Mouse (Mus musculus) stomach, embryonic 15.5 days (tissue): ENCODE measurements around the gene Arpc4. TPM values are rescaled to one million over a fixed set of nuclear protein-coding genes. Genes with fewer than 3 reads are reported as not detected.

Source experiments
- ATAC-seq: fragments of 200-750 bp; cut with Nextera tagmentation; 2 replicates; pipeline ENCODE4 v1.8.0; 2017; ENCODE audit warnings: low read depth, moderate number of reproducible peaks, moderate TSS enrichment; ENCODE audit not compliant: insufficient read depth, low FRiP score
- H3K27ac ChIP-seq: fragments of 300-500 bp; sonication (generic); 2 replicates; pipeline ENCODE4 v1.5.1; 2015; ENCODE audit warnings: mild to moderate bottlenecking, inconsistent platforms
- H3K27me3 ChIP-seq: fragments of 300-500 bp; sonication (generic); replicated peaks from 2 replicates; pipeline ENCODE4 v1.6.1; 2015; ENCODE audit warnings: inconsistent platforms
- H3K36me3 ChIP-seq: fragments of 300-500 bp; sonication (generic); 2 replicates; pipeline ENCODE4 v1.6.1; 2015; ENCODE audit warnings: inconsistent platforms
- H3K4me1 ChIP-seq: fragments of 300-500 bp; sonication (generic); 2 replicates; pipeline ENCODE4 v1.6.1; 2015; ENCODE audit warnings: inconsistent platforms
- H3K4me2 ChIP-seq: fragments of 300-500 bp; sonication (generic); 2 replicates; pipeline ENCODE4 v1.6.1; 2015; ENCODE audit warnings: mild to moderate bottlenecking, inconsistent platforms
- H3K4me3 ChIP-seq: fragments of 300-500 bp; sonication (generic); replicated peaks from 2 replicates; pipeline ENCODE4 v1.5.1; 2015; ENCODE audit warnings: inconsistent platforms
- H3K9ac ChIP-seq: fragments of 300-500 bp; sonication (generic); 2 replicates; pipeline ENCODE4 v1.6.1; 2015; ENCODE audit warnings: inconsistent platforms
- H3K9me3 ChIP-seq: fragments of 300-500 bp; sonication (generic); 2 replicates; pipeline ENCODE4 v1.6.1; 2016; ENCODE audit warnings: inconsistent platforms
- WGBS: fragments of 180-500 bp; shearing (Covaris S2); methylation state at CpG from one replicate; pipeline ENCODE4 v1.1.7; 2015; 5-methylcytosine and 5-hydroxymethylcytosine counted together
- polyA plus RNA-seq: library from polyadenylated mRNA; unstranded; fragments of >200 nt; fragmentation: Nextera tagmentation; extraction: Ambion mirVana; gene quantifications from 2 replicates; pipeline ENCODE4 v1.2.1, GENCODE M21; 2015

Arpc4 gene
- polyA plus RNA-seq, 1 experiment from 2014 or later = 362 TPM

DNA sequence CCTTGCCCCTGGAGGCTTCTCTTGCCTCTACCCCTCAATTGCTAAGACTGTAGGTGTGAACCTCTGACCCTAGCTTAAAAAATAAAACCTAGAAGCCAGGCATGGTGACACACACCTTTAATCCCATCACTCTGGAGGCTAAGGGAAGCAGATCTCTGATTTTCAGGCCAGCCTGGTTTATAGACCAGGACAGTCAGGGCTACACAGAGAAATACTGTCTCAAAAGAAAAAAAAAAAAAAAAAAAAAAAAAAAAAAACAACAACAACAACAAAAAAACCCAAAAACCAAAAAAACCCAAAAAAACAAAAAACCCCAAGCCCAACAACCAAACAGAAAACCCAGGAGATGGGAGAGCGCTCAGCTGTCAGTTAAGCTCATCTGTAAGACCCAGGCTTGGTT lies 10.3 kb upstream of the Arpc4 start:
- Histone ChIP-seq H3K27ac (no peak overlapping the region), H3K36me3 (peaks cover 36% of the 10 kb centered on the region)
- 100% methylated on average over 1 of the region's 1 CpGs for whole genome bisulfite sequencing

DNA sequence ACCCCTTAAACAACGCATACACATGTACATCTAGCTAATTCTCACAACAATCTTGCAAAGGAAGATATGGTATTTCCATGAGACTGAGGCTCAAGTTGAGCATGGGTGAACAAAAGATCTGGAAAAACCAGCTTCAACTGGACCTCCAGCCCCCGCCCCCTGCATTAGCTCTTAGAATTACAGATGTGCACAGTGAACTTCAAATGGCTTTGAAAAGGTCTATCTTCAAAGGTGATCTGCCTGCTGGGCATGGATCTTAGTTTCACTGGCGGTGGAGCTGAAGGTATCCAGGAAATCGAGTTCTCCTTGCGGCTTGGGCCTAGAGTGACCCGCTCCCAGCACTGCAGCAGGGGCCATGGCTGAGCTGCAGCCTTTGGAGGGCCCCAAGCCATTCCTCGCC lies 9.8 kb upstream of the Arpc4 start:
- peaks cover 38% of the 10 kb centered on the region for H3K36me3 ChIP-seq
- no peaks in the 10 kb centered on the region for H3K27me3 ChIP-seq
- no peak overlapping the region for H3K9ac ChIP-seq
- no peak overlapping the region for H3K4me2 ChIP-seq
- 91% methylated on average over 7 of the region's 7 CpGs for WGBS
- ATAC-seq = no peak
- H3K4me1 ChIP-seq = no peaks in the 10 kb centered on the region
- no peaks in the 10 kb centered on the region for H3K9me3 ChIP-seq
- H3K27ac ChIP-seq = no peak overlapping the region
- no peak overlapping the region for H3K4me3 ChIP-seq

More for the DNA sequence above, 10.3 kb upstream of the Arpc4 start:
- Histone ChIP-seq H3K9me3 (no peaks in the 10 kb centered on the region), H3K4me1 (no peaks in the 10 kb centered on the region), H3K4me3 (no peak overlapping the region), H3K4me2 (no peak overlapping the region), H3K9ac (no peak overlapping the region), H3K27me3 (no peaks in the 10 kb centered on the region)
- no peak for ATAC-seq

DNA sequence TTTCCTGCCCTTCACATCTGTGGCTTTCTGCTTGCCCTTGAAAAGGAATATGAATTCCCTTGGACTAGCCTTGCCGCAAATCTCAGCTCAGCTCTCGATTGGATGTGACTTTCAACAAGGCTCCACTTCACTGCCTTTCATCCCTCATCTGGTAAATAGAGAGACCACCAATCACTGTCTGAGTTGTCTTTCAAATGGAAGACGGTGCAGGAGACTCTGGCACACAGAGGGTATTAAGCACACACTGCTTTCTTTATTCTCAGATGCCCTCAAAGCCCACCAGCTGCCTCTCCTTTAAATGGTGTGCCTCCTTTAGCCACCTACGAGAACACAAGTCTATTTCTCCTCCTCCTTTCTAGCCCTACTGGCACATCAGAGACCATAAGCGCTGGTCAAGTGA lies 9.3 kb upstream of the Arpc4 start:
- Histone ChIP-seq H3K4me1 (no peaks in the 10 kb centered on the region), H3K9me3 (no peaks in the 10 kb centered on the region), H3K4me3 (no peak overlapping the region), H3K9ac (no peak overlapping the region), H3K27ac (no peak overlapping the region), H3K4me2 (no peak overlapping the region), H3K27me3 (no peaks in the 10 kb centered on the region), H3K36me3 (peaks cover 42% of the 10 kb centered on the region)
- WGBS = 81% methylated on average over 5 of the region's 5 CpGs
- no peak for ATAC-seq

DNA sequence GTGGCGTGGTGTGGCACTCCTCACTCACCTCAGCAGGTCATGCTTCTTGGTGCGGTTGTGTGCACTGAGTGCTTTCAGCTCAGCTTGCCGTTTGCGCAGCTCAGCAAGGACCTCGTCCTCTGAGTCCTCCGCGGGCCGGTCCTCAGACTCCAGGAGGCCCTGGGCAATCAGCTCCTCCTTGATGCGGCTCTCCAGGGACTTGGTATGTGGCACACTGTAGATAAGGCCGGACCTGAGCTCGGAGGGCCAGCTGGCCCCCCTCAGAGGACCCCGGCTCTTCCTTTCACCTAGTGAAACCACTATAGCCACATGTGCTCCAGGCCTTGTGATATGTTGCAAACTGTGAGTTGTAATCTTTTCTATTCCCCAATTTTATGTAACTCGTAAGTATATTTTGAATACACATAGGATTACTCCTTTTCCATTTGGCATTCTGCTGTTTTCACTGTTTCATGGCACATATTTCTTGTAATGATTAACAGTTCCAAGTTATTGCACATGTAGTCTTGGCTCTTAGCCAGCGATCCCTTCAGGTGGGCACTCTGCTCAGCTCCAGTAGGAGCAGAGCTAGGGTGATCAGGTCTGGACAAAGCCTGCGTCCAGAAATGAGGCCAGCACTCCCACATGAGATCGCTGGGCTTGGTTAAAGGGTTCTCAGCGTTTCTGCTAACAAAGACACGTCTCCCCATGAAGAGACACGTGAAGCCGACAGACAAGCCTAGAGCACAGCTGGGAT lies 7.6 kb upstream of the Arpc4 start:
- ATAC-seq = no peak
- no peak overlapping the region for H3K4me3 ChIP-seq
- no peaks in the 10 kb centered on the region for H3K27me3 ChIP-seq
- H3K9me3 ChIP-seq = no peaks in the 10 kb centered on the region
- H3K4me1 ChIP-seq = no peaks in the 10 kb centered on the region
- 88% methylated on average over 20 of the region's 20 CpGs for WGBS
- H3K36me3 ChIP-seq = peaks cover 53% of the 10 kb centered on the region
- H3K9ac ChIP-seq = no peak overlapping the region
- H3K27ac ChIP-seq = no peak overlapping the region
- H3K4me2 ChIP-seq = no peak overlapping the region

DNA sequence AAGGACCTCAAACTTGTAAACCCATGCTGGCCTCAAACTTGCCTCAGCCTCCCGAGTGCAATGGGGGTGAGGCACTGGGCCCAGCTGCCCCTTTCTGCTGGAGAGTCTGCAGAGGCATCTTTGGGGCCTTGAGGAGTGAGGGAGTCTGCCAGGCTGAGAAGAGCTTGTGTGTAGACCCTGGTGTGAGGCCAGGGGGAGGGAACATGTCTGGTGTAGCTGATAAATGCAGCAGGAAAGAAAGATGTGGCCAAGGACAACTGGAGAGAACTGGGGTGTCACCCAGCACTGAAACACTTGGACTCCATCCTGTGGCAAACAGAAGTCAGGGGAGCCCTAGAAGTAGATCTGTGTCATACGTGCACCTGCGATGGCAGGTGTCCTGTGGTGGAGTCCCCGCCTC lies 4.4 kb upstream of the Arpc4 start:
- Histone ChIP-seq H3K36me3 (peaks cover 51% of the 10 kb centered on the region), H3K4me2 (no peak overlapping the region), H3K4me1 (0 out of 2 replicates have a peak, but pooled peaks cover 6% of the 10 kb centered on the region), H3K27ac (no peak overlapping the region), H3K9me3 (no peaks in the 10 kb centered on the region), H3K9ac (no peak overlapping the region), H3K27me3 (no peaks in the 10 kb centered on the region), H3K4me3 (no peak overlapping the region)
- WGBS = 87% methylated on average over 4 of the region's 4 CpGs
- ATAC-seq = no peak

DNA sequence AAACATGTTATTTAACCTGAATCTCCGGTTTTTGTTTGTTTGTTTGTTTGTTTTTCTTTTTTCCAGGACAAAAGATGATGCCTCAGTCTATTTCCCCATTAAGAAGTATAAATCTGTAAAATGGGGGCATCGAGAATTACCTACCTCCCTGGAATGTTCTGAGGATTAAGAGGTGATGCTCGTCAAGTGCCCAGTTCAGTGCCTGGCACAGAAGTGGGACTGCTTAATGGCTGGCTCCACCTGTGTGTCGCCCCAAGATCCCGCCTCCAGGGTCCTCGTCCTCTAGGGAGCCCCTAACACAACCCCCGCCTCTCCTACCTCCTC lies 781 bp upstream of the Arpc4 start:
- H3K27me3 ChIP-seq = no peaks in the 10 kb centered on the region
- no peaks in the 10 kb centered on the region for H3K9me3 ChIP-seq
- peak overlapping the region; percentile 71 for H3K4me2 ChIP-seq
- H3K4me1 ChIP-seq = peaks cover 15% of the 10 kb centered on the region
- ATAC-seq = no peak
- H3K27ac ChIP-seq = peak overlapping the region; percentile 98
- 4% methylated on average over 7 of the region's 7 CpGs for WGBS
- peak overlapping the region; percentile 98 for H3K9ac ChIP-seq
- peak overlapping the region; percentile 99 for H3K4me3 ChIP-seq
- H3K36me3 ChIP-seq = peaks cover 45% of the 10 kb centered on the region

DNA sequence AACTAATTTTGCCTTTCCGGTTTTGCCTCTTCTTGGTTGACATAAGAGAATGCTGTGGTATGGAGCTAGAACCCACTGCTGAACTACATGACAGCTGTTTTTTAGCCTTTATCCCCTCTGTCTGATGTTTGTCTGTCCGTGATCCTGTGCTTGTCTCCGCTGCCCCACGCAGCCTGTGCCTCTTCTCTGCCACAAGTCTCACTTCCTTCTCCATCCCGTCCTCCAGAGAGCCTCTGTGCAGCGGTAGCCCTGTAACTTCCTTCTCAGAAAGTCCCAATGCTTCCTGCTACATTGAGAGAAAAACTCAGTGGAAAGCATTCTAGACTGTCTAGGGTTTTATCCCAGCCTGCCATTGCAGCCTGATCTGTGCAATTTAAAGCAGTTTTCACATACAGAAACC lies 1.3 kb downstream of the Arpc4 start:
- no peaks in the 10 kb centered on the region for H3K9me3 ChIP-seq
- H3K27ac ChIP-seq = no peak overlapping the region
- H3K4me1 ChIP-seq = peaks cover 15% of the 10 kb centered on the region
- H3K4me3 ChIP-seq = peak overlapping the region; percentile 99
- peaks cover 43% of the 10 kb centered on the region for H3K36me3 ChIP-seq
- no peaks in the 10 kb centered on the region for H3K27me3 ChIP-seq
- ATAC-seq = no peak
- WGBS = 73% methylated on average over 6 of the region's 6 CpGs
- no peak overlapping the region for H3K9ac ChIP-seq
- peak overlapping the region; percentile 71 for H3K4me2 ChIP-seq

DNA sequence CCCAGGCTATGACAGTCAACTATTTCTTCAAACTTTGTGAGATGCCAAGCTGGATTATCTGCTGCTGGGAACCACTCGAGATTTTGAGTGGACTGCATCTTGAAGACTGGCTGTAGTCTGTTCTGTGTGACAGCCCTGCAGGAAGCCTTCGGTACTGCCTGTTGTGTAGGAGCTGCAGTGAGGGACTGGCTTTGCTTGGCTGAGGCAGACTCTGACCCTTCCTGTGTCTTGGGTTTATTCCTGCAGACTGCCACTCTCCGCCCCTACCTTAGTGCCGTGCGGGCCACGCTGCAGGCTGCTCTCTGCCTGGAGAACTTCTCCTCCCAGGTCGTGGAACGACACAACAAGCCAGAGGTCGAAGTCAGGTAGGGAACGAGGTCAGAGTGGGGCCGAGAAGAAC lies 2.6 kb downstream of the Arpc4 start:
- no peak for ATAC-seq
- no peak overlapping the region for H3K4me2 ChIP-seq
- peaks cover 45% of the 10 kb centered on the region for H3K36me3 ChIP-seq
- H3K27me3 ChIP-seq = no peaks in the 10 kb centered on the region
- no peak overlapping the region for H3K4me3 ChIP-seq
- no peak overlapping the region for H3K27ac ChIP-seq
- 89% methylated on average over 11 of the region's 11 CpGs for WGBS
- no peak overlapping the region for H3K9ac ChIP-seq
- no peaks in the 10 kb centered on the region for H3K9me3 ChIP-seq
- peaks cover 15% of the 10 kb centered on the region for H3K4me1 ChIP-seq

DNA sequence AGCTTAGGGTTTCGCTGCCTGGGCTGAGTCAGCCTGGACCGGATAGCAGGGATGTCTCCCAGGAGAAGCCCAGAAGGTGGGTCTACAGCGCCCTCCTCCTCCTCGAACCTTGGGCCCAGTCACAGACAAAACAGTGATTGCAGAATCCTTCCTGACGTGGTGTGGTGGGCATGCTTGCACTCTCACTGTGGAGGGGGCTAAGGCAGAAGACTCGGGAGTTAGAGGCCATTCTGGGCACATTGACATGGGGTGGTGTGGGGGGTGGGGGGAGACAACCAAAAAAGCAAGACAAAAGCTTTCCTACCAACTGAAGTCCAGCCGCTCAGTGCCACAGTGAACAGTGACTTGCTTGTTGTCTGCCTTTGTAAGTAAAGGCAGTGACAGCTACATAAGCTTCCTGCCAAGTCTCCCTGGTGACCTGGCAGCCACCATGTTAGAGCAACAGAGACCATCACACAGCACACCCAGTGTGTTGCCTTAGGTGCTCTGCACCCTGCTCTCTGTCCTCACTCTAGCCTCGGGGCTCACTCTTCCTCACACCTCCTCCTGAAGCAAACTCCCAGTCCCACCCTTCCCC lies 6.5 kb downstream of the Arpc4 start:
- ATAC-seq = no peak
- Histone ChIP-seq H3K27me3 (no peaks in the 10 kb centered on the region), H3K4me3 (no peak overlapping the region), H3K4me1 (peaks cover under 1% of the 10 kb centered on the region; the same call in 1 of the 2 replicates), H3K27ac (no peak overlapping the region), H3K36me3 (peaks cover 73% of the 10 kb centered on the region), H3K4me2 (no peak overlapping the region), H3K9ac (no peak overlapping the region), H3K9me3 (no peaks in the 10 kb centered on the region)
- 93% methylated on average over 8 of the region's 8 CpGs for WGBS

DNA sequence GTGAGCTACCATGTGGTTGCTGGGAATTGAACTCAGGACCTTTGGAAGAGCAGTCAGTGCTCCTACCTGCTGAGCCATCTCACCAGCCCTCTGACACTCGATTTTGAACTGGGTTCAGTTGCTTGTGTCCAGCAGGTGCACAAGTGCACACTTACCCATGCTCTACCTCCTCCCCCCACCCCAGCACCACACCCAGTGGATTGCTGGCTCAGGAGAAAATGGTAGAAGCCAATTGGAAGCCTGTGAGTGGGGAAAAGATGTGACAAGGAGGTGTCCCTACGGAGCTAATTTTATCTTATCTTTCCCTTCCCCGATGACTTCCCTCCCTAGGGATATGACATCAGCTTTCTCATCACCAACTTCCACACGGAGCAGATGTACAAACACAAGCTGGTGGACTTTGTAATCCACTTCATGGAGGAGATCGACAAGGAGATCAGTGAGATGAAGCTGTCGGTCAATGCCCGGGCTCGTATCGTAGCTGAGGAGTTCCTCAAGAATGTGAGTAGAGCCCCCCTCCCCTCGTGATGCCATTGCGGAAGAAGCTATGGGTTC lies 7.3 kb downstream of the Arpc4 start:
- H3K27me3 ChIP-seq = no peaks in the 10 kb centered on the region
- no peaks in the 10 kb centered on the region for H3K4me1 ChIP-seq
- no peak for ATAC-seq
- no peak overlapping the region for H3K4me3 ChIP-seq
- H3K36me3 ChIP-seq = peaks cover 80% of the 10 kb centered on the region
- no peak overlapping the region for H3K27ac ChIP-seq
- H3K9me3 ChIP-seq = no peaks in the 10 kb centered on the region
- WGBS = 78% methylated on average over 11 of the region's 11 CpGs
- H3K9ac ChIP-seq = no peak overlapping the region
- H3K4me2 ChIP-seq = no peak overlapping the region

DNA sequence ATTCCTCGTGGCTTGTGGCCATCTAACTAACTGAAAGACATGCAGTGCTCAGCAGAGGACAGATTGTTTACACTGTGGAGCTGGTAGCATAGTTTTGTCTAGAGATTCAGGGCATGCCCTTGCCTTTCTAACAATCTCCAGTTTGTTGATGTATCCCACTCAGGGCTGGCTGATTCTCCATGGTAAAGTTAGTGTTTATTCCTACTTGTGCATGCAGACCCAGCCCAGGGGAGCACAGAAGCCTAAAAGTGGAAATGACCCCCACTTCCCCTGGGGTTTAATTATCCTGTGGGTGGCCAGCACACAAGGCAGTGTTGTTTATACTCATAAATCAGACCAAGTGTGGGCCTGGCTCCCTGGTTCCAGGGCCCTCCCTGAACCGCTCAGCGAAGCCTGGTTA lies 8.1 kb downstream of the Arpc4 start:
- no peak overlapping the region for H3K4me3 ChIP-seq
- no peaks in the 10 kb centered on the region for H3K27me3 ChIP-seq
- WGBS = 49% methylated on average over 3 of the region's 3 CpGs
- H3K27ac ChIP-seq = no peak overlapping the region
- no peak for ATAC-seq
- no peaks in the 10 kb centered on the region for H3K9me3 ChIP-seq
- H3K4me1 ChIP-seq = no peaks in the 10 kb centered on the region
- H3K4me2 ChIP-seq = no peak overlapping the region
- peaks cover 80% of the 10 kb centered on the region for H3K36me3 ChIP-seq
- no peak overlapping the region for H3K9ac ChIP-seq

DNA sequence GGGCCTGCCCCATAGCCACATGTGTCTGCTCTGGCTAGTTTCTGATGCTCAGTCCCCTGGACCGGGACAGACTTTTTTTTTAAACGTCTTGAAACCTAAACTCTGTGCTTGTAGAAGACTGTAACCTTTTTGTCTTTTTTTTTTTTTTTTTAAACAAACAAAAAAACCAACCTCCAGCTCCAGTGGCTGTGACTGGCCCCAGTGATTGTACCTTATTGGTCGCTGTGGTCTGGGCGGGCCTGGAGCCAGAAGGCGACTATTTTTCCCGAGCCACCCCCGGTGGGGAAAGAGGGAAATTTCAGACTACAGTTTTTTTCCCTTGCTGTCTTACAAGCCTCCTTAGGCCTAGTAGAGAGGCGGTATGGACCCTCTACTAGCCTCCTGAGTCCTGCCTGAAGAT lies 11.0 kb downstream of the Arpc4 start, which contains the start of gene Ttll3:
Ttll3 (plus strand) TSS at position 301 of the 400 bp plus-strand sequence.
- ATAC-seq = no peak
- Histone ChIP-seq H3K9ac (no peak within 1 kb of the TSS), H3K4me3 (no peak within 1 kb of the TSS), H3K4me2 (no peak within 1 kb of the TSS), H3K9me3 (no peaks in the 10 kb centered on the region), H3K27ac (0 out of 2 replicates have a peak within 1 kb of the TSS, but pooled peaks have one; percentile 3), H3K27me3 (no peaks in the 10 kb centered on the region), H3K36me3 (peaks cover 62% of the 10 kb centered on the region), H3K4me1 (peaks cover 11% of the 10 kb centered on the region)
- 67% methylated on average over 8 of the region's 8 CpGs for WGBS
